Mouse (Mus musculus) cortical plate, adult 2 months (tissue): ENCODE data around the gene Spi1.

Experiments
- CTCF ChIP-seq: fragments of 200-500 bp; IDR thresholded peaks from 2 replicates; pipeline ENCODE4 v1.5.1; 2011; ENCODE audit warnings: mild to moderate bottlenecking, control low read depth, low read length; ENCODE audit not compliant: insufficient read depth; ENCODE audit errors: extremely low read depth
- POLR2A ChIP-seq: fragments of 200-500 bp; IDR thresholded peaks from 2 replicates; pipeline ENCODE4 v1.6.1; 2011; ENCODE audit warnings: mild to moderate bottlenecking, low read length, control low read depth; ENCODE audit not compliant: insufficient read depth; ENCODE audit errors: extremely low read depth

DNA sequence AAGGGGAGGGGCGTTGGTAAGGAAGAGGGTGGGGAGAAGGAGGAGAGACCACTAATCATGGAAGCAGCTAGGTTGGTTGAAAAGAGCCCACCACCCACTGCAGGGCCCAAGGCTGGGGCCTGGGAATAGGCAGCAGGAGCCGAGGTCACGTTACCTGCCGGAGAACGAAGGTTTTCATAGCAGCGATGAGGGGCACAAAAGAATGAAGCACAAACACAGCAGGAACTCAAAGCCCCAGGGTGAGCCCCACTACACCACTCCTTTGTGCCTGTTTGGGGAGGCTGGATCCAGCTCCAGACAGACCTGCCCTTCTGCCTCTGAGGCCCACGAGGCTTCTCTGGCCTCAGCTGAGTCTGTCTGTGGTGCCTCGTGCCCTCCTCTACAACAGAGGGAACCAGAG is 57.6 kb downstream of the Spi1 start:
- no peak for TF ChIP-seq CTCF
- TF ChIP-seq POLR2A = no peak
